Mouse (Mus musculus) mouse trophoblast stem cell (cell line): ENCODE measurements around the gene Peli2.

Experiments
- in situ Hi-C, 2 experiments: fragments of 300-500 bp; cut with MseI, MboI; formaldehyde crosslinking; loops; 2 replicates in 1 of 2; 3 replicates in 1 of 2; pipeline ENCODE4 v1.15.1; 2025

The Peli2 gene

DNA sequence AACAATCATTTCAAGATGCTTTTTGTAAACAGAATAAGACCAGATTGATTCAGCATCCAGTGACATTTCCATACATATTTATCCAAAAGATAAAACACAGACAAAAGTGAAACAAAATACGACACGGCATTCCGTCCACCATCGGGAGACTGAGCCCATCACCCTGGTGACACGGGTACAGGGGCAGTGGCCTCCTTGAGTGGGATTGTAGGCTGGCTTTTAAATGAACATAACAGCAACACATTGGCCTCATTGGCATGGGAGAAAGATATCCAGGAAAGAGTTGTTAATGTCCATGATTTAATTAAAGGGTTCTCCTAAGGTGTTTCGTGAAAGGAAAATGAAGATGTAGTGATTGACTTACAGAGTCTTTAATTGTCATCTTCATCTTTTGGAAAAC is 5.3 kb downstream of the Peli2 start:
- in situ Hi-C loops: no loop called here

DNA sequence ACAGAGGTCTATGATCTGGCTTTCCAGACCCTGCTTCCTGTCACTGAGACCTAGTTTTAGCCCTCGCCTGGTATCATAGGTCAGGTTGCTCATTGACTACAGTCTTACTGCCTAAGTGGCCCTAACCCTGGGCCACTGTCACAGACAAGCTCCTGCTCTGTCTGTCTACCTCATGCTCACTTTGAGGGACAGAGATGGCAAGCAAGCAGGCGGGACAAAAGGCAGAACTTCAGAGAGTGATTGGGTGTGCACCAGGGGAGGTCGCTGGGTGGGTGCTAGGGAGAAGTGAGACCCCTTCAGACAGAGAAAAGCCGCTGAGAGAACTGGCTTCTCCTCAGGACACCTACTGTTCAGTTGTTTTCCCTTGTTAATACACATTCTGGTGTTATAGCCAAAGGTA is 6.3 kb downstream of the Peli2 start:
- in situ Hi-C loops: no loop called here

DNA sequence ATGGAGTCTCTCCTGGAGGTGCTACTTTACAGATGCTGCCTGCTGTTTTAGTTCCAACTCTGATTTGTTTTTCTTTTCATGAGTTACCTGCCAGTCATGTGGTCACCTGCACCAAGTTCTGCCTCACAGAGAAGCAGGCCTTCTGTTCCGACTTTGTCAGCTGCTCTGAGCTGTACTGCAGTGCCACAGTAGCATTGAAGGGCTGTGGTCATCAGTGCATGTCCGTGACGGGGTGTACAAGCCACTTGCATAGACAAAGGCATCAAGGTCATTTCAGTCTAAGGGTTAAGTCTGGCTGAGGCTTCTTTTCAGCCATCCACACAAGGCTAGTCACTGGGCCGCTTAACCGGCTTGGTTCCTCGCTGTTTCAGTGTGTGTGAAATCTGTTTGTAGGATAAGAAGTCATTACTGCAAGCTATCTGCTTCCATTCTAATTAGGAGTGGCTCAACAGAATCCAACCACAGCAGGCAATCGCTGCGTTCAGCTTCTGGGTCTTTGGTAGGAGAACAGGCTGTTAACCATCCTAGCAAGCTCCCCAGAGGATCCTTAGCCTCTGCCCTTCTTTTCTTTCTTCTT is 7.1 kb downstream of the Peli2 start:
- in situ Hi-C loops: no loop called here

DNA sequence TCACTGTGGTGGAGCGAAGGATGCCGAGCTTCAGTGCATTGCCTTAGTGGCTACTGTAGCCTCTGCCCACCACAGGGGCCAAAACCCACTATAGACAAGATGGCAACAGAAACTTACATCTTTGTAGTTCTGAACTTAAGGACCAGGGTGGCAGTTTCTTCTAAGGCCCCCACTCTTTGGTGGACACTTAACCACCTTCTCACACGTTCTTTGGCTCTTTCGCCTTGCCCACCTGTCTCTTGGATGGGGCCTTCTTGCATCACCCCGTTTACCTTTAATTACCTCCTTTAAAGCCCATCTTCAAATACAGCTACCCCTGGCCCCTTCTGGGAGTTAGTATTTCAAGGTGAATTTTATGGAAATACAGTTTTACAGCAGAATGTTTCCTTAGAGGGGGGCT is 8.1 kb downstream of the Peli2 start:
- in situ Hi-C loops: no loop called here

DNA sequence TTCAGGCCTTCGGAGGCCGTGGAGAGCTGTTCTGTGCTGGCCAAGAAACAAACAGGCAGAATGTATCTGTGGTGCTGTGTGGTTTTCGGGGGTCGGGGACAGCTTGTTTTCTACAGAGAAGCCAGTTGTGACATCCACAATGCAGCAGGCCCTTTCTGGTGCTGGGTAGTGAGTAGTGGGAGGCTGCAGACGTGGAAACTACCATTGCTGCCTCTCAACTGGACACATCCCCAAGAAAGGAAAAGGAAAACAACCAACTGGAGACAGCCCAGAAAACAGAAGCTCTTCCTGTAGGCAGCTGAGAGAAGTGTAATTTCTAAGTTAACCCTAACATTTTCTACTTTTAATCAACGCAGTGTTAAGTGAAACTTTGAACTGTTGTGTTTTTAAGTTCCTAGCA is 9.4 kb downstream of the Peli2 start:
- in situ Hi-C loops: no loop called here

DNA sequence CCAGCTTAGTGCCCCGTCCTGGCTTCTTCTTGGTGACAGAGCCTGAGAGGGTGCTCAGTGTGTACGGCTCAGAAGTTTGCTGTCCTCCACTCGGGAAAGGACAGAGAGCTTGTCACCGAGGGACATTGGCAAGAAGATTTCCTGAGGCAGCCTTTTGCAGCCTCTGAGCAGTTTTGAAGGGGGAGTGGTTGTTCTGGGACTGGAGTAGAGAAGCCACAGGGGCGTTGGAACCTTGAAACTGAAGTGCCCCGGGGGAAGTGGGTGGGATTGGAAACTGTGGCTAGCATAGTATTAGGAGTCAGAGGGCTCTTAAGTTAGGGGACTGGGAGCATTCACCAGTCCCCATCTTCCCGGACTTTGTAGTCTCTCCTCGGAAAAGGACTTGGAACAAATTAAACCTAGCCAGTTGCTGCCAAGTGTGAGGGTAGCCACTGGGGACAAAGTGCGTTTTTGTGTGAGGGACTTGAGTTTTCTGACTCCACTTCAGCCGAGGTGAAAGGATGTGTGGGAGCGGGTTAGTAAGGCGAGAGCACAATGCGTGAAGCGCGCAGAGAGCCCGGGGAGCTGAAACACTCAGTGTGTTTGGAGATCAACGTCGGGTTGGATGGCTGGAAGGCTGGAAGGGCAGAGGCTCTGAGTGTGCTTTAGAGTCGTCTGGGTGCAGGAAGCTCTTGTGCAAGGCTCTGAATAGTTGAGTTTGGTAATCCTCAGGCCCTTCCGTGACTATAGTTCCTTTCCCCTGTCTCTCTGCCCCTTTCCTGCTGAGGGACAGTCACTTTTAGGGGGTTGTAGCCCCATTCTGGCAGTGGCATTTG is 10.3 kb downstream of the Peli2 start:
- in situ Hi-C loops: no loop called here

DNA sequence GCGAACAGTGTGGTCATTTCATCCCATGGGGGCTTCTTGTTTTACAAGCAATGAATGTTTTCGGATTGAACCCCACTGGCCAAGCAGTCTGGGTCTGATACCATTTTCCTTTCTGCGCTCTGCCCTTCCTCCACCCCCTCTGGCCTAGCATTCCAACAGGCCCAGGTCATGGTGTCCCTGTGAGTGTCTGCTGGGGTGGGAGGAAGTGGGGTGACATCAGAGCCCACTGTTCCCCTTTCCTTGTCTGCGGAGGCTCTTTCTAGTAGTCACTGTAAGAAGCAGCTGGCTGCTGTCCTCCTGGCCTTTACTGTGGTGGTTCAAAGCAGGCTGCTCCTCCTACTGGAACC is 10.9 kb downstream of the Peli2 start:
- in situ Hi-C loops: no loop called here

DNA sequence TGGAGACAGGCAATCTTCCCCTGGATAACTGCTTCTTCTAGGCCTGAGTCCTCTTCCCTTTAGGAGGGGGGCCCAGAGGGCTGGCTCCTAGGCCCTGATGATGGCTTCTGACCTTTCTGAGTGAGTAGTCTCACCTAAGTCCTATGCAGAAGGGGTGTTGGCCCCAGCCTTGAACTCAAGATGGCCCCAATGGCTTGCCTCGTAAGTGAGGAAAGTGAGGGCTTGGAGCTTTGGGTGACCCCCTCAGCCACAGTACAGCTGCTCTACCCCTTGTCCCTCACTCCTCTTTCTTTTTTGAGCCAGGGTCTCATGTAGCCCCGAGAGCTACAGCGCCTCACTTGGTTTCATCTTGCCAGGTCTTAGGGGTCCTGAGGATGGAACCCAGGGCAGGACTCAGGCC is 11.6 kb downstream of the Peli2 start:
- in situ Hi-C loops: no loop called here

DNA sequence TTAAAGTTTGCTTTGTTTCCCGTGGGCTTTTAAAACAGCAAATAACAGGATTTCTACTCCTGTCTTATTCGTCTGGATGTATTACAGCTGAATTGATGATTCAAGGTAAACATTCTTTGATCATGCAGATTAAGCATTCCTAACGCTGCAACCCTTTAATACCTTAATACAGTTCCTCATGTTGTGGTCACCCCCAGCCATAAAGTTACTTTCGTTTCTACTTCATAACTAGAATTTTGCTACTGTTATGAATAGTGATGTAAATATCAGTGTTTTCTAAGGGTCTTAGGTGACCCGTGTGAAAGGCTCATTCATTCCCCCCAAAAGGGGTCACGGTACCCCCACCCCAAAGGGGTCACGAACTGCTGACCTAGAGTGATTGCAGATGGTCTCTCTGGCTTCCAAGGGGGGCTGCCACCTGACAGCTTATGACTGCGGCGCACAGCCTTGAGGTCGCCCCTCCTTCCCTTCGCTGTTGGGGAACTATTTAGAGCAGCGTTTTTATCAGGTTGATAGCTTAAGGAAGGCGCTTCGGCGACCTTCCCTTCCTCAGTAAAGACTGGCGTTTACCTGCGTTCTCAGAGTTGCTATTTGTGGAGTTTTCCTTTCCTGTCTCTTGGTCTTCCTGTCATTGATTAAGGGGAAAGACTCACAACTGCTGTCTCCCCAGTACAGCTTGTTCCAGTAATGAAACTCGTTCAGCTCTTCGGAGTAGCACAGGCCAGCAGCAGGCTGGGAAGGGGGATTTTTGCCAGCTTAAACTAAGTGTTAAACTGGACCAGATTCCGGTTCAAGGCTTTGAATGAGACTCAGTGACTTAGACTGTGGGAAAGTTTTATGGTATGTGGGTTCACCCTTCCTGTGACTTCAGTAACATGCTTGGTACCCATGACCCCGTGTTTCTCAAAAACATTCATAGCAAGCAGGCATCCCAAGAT is 12.5 kb downstream of the Peli2 start:
- in situ Hi-C loops: no loop called here

DNA sequence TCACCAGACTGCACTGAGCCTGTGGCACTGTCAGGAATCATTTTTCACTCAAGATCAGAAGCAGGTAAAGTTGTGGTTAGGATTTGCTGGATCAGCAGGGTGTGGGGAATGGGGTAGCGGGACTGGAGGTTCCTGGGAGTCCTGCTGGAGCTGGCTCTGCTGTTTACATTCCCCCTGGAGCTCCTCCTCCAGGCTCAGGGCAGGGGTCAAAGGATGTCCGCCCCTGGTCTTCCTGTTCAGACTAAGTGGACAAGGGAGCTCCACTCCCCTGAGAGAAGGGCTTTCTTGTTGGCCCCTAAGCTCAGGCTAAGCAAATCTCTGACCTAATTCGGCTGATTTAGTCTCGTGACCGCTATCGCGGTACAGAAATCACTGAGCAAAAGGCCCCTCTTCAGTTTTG is 13.7 kb downstream of the Peli2 start:
- in situ Hi-C loops: no loop called here

DNA sequence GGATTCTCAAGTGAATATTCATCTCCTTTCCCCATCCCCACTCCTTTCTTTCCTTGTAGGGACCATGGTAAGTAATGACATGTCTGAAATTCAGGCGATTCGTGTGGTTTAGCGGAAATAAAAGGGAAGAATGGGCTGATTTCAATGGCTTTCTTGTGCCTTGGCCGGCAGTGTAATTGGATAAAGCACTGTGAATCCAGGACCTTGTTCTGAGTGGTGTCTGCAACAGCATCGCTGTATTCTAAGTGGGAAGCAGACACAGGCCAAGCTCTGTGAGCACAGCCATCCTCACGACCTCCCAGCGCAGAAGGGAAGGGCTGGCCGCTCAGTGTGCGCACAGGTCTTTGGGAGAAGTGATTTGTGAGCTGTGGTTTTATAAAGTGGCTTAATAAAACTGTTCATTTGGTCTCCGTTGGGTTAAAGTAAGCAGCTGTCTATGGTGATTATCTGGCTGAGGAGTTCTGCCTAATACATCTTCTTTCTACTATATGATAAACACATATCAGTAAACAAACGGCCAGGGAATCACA is 15.3 kb downstream of the Peli2 start:
- in situ Hi-C loops: no loop called here

DNA sequence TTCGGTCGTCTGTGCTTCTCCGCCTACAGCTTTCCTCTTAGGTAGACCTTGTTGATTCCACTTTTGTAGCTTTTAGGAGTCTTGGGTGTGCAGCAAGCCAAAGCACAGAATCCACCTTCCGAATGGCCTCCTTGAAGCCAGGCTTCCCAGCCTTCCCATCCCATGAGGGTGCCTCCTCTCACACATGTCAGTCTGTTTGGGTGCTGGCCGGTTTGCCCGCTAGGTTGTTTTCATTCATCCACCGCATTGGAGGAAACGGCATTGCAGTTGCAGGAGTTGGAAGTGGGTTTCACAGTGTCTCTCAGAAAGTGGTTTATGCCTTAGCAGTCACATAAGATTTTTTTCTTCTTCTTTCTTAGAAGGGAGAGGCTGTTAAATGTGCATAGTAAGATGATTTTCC is 17.1 kb downstream of the Peli2 start:
- in situ Hi-C loops: no loop called here

DNA sequence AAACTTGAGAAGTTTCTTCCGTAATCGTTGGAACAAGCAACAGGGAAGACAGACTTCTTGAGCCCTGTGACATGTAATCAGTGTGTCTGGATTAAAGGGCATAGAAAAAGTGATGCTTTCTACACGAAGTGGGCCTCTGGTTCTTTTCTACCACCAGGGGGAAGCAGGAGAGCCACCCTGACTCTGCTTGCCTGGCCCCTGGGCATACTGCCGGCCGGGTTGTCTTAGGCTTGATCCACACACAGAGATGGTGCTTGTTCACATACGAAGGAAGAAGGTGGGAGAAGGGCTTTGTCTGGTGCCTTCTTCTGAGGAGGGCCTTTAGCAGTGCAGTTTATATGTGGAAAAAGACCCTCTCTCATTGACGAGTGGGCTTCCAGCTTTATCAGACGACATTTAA is 17.5 kb downstream of the Peli2 start:
- in situ Hi-C loops: no loop called here

DNA sequence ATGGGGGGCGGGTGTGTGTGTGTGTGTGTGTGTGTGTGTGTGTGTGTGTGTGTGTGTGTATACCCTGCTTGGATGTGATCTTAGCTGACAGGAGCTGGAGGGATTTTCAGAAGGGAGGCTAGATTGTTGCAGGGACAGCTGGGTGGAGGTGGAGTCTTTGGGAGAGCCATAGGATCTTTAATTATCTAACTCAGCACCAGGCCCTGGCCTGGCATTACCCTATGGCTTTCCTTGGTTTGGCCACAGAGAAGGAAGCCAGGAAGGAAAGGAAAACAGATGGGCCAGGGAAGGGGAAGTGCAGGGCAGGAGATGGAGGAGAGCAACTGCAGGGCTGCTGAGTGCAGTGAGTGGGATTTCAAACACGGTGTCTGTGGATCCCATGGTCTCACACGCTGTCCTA is 18.8 kb downstream of the Peli2 start:
- in situ Hi-C loops: no loop called here

DNA sequence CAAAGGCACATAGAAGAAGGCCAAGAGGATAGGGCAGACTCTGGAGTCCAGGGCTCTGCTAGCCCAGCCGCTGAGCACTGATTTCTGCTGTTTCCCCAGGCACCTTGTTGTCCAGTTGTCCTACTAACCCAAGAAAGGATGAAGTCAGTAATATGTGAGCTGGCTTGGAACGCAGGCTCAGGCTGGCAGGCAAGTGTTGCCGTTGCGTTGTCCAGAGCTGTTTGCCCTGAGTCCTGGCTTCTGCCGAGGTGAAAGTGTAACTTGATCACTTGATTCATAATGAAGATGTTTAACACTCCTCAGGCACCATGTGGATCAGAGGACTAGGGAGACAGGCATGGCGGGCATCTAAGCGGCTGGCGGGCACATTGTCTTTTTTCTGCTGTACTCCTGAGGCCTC is 21.1 kb downstream of the Peli2 start:
- in situ Hi-C loops: no loop called here

DNA sequence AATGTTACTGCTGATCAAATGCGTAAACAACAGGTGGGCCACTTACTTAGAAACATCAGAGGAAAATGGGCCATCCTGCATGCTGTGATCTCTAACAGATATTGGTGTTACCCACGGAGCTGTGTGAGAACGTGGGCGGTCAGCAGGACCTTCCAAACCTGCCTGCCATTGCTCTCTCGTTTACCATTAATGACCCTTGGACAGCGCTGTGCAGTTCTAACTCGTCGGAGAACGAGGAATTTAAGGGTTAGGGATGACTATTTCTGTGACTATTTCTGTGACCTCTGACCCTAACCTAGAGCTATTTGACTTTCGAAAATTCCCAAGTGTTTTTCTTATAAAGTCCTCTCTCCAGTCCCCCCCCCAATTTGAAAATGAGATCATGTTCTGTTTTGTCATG is 22.1 kb downstream of the Peli2 start:
- in situ Hi-C loops: no loop called here

DNA sequence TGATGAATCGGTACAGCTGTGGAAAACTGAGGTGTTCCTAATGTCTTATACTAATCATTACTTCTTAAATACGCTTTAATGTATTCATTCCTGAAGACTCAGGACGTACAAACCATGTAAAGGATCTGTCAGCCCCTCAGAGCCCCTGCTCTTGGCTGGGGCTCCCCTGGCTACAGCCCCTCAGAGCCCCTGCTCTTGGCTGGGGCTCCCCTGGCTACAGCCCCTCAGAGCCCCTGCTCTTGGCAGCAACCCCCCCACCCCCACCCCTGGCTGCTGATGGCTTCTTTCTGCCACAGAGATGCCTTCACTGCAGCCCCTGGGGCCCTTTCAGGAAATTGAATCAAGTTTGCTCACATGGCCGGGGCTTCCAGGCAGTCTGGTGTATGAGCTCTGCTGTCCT is 22.5 kb downstream of the Peli2 start:
- in situ Hi-C loops: no loop called here

DNA sequence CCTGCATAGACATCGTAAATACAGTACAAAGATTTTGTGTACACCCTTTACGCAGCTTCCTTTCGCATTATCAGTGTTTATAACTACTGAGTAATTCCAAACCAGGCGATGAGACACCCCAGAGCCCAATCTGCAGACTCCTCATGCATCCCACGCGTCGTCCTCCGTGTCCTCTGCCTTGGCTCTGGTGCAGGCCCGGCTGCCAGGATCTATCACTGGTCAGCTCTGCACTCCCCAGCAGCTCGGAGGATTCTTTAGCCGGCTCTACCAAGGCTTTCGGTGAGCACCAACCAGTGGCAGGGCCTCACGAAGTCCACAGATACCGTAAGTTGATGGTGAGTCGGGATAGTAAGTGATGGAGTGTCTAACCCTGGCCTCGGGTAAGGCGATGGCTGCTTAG is 23.7 kb downstream of the Peli2 start:
- in situ Hi-C loops: no loop called here

DNA sequence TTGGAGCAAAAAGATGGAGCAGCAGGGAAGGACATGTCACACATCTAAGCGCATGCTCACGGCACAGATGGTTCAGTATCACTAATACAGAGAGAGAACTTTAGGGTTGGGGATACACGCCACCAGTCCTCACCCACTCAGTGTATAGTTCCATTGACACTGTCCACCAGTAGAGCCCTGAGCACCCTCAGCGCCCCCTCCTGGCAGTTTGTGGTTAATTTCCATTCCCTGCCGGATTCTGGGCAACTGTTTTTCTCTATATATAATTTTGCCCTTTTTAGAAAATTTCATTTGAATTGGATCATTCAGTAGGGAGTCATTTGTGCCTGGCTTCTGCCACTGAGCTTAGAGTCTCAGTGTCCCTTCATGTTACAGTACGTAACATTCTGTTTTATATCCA is 27.1 kb downstream of the Peli2 start:
- in situ Hi-C loops: no loop called here

DNA sequence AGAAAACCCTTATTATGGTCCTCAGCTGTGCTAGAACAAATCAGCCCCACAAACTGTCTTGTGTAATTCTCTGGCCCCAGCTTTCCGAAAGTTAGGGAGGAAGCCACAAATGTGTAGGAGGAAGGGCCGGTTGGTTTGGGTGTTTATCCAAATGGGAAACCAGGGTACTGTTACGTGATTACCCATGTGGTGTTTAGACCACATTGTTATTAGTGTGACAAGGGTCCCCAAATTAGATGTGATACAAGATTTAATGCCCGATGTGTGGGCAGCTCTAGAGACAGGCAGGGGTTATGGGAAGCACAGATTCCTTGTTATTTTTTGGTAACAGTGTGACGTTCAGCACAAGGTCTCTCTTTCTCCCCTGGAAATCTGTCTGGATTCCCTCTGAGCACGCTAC is 28.0 kb downstream of the Peli2 start:
- in situ Hi-C loops: no loop called here

DNA sequence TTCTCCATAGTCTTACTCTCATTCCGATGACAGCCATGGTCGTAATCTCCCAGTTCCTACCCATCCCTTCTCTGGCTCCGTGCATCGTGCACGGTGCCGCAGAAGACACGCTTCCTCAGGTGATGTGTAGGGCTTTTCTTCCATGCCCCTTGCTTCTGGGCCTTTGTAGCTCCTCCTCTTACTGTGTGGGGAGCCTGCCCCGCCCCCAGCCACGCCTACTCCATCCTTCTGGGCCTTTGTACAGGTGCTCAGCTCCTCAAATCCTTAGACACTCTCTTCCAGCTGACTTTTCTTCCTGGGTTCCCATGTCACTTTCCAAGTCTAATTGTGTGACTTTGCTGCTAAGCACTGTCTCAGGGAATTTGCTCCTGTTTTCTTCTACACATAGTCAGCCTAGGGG is 28.7 kb downstream of the Peli2 start:
- in situ Hi-C loops: no loop called here

DNA sequence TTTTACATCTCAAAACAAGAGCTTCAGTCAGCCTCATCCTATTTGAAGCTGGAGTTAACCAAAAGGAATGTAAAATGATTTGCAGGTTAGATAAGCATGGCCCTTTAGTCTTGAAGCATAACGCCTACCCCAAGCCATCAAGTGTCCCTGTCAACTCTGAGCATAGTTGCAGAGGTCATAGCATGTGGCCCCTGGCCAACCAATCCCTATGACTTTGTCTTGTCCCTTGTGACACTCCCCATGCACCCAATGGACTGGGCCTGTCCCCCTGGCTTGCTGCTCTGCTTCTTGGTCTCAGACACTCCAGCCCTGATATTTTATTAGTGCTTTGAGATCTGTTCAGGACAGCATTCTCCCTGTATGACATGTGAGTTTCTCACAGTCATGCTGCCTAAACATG is 30.3 kb downstream of the Peli2 start:
- in situ Hi-C loops: loop anchor here in 1 of 2 experiments (25.0 kb wide), 1 partner anchor 564 kb away; no protein-coding TSS in a partner anchor
